Mouse (Mus musculus): Measurements from ENCODE around the gene Mars2.

GRCm38 (mm10) chr1:55236890-55237642 lies at the start of gene Mars2:
- TF ChIP-seq CTCF (IDR thresholded peaks at IDR 0.05; ENCODE audit: borderline replicate concordance, extremely low read depth, insufficient read depth, insufficient read length) (0 out of 2 replicates have a peak, but pooled peaks have one; percentile 21), POLR2A (IDR thresholded peaks at IDR 0.05; ENCODE audit: borderline replicate concordance, extremely low read depth, insufficient read depth, insufficient read length, poor library complexity, severe bottlenecking) (peak; percentile 94)

Data from brain, embryonic 14.5 days (tissue).